Mouse (Mus musculus) embryonic facial prominence, embryonic 14.5 days (tissue): ENCODE results near the gene Ndfip2. TPM values are rescaled to one million over a fixed set of nuclear protein-coding genes. Genes with fewer than 3 reads are reported as not detected.
A peak's percentile ranks its signal among the peaks of the same experiment; 100 is the strongest.

Experiments used
- ATAC-seq: fragments of 200-750 bp; cut with Nextera tagmentation; 2 replicates; pipeline ENCODE4 v1.8.0; 2017; ENCODE audit warnings: low read depth, moderate number of reproducible peaks, moderate TSS enrichment
- DNase-seq: peaks from one replicate; pipeline ENCODE4 v3.0.0-alpha.2; 2015; ENCODE audit warnings: low spot score
- H3K27ac ChIP-seq: fragments of 300-500 bp; sonication (generic); replicated peaks from 2 replicates; pipeline ENCODE4 v1.5.1; 2014; ENCODE audit warnings: low read depth, mild to moderate bottlenecking, low read length, moderate library complexity
- H3K27me3 ChIP-seq: fragments of 300-500 bp; sonication (generic); replicated peaks from 2 replicates; pipeline ENCODE4 v1.6.1; 2014; ENCODE audit warnings: low read length; ENCODE audit not compliant: control insufficient read depth, insufficient read depth
- H3K36me3 ChIP-seq: fragments of 300-500 bp; sonication (generic); 2 replicates; pipeline ENCODE4 v1.6.1; 2014; ENCODE audit warnings: low read length, mixed read lengths; ENCODE audit not compliant: control insufficient read depth, insufficient read depth
- H3K4me1 ChIP-seq: fragments of 300-500 bp; sonication (generic); 2 replicates; pipeline ENCODE4 v1.6.1; 2014; ENCODE audit warnings: antibody characterized with exemption, low read length; ENCODE audit not compliant: control insufficient read depth, insufficient read depth
- H3K4me2 ChIP-seq: fragments of 300-500 bp; sonication (generic); 2 replicates; pipeline ENCODE4 v1.6.1; 2014; ENCODE audit warnings: low read depth, mild to moderate bottlenecking, low read length, moderate library complexity, mixed read lengths
- H3K4me3 ChIP-seq: fragments of 300-500 bp; sonication (generic); 2 replicates; pipeline ENCODE4 v1.5.1; 2014; ENCODE audit warnings: low read depth, mild to moderate bottlenecking, low read length
- H3K9ac ChIP-seq: fragments of 300-500 bp; sonication (generic); 2 replicates; pipeline ENCODE4 v1.6.1; 2014; ENCODE audit warnings: low read depth, mild to moderate bottlenecking, low read length, moderate library complexity, mixed read lengths
- H3K9me3 ChIP-seq: fragments of 300-500 bp; sonication (generic); 2 replicates; pipeline ENCODE4 v1.6.1; 2016; ENCODE audit warnings: low read length; ENCODE audit not compliant: control insufficient read depth
- WGBS: fragments of 180-500 bp; shearing (Covaris S2); extraction: QIAGEN DNeasy Blood & Tissue Kit; methylation state at CpG from one replicate; pipeline ENCODE4 v1.1.7; 2014; 5-methylcytosine and 5-hydroxymethylcytosine counted together
- polyA plus RNA-seq: library from polyadenylated mRNA; unstranded; fragments of >200 nt; fragmentation: Nextera tagmentation; extraction: Ambion mirVana; gene quantifications from 2 replicates; pipeline ENCODE4 v1.2.1, GENCODE M21; 2014

The Ndfip2 gene
- polyA plus RNA-seq, 1 experiment from 2014 or later: 60.9 TPM

DNA sequence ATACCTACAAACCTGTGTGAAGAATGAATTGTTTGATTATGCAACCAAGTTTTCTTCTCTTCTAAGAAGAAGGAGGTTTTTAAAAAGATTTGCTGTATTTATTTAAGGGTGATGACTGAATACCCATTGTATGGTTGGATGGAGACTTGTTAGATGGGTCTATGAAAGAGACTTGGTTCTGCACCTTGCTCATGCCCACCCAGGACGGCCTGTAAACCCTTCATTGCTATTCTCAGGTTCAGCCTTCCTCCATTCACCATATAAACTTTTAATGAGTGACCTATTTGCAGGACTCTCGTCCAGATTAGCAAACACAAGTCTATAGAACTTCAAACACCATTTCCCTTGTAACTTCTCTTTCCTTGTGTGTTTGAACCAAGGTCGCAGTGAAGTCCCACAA is 63.3 kb downstream of the Ndfip2 start:
- no peak for DNase-seq
- ATAC-seq: no peak
- Histone ChIP-seq H3K9me3 (no peaks in the 10 kb centered on the region), H3K4me1 (no peaks in the 10 kb centered on the region), H3K27ac (no peak overlapping the region), H3K27me3 (no peaks in the 10 kb centered on the region), H3K4me2 (no peak overlapping the region), H3K36me3 (no peaks in the 10 kb centered on the region), H3K4me3 (no peak overlapping the region), H3K9ac (no peak overlapping the region)
- 83% methylated on average over 3 of the region's 3 CpGs for WGBS

DNA sequence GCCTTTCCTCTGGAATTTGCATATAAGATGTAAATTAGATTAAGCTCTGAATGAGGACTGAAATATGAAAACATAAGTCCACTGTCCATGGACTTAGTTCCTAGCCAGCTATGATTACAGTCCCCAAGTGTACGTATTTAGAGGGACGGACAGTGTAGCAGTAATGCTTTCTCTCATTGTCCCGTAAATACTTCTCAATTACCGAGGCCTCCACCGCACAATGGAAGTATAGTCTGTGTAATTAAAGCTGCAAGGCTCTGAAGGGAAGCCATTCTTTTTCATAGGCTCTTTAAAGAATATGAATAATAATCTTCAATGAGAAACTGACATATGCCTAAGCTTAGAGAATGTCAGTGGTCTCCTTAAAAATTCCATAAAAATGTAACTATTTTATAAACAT is 64.5 kb downstream of the Ndfip2 start:
- Histone ChIP-seq H3K9ac (no peak overlapping the region), H3K4me1 (no peaks in the 10 kb centered on the region), H3K9me3 (no peaks in the 10 kb centered on the region), H3K4me3 (no peak overlapping the region), H3K27ac (no peak overlapping the region), H3K36me3 (no peaks in the 10 kb centered on the region), H3K4me2 (no peak overlapping the region), H3K27me3 (no peaks in the 10 kb centered on the region)
- WGBS: 67% methylated on average over 5 of the region's 5 CpGs
- peak; percentile 30; the same call in 1 of the 2 replicates for ATAC-seq
- DNase-seq: no peak

DNA sequence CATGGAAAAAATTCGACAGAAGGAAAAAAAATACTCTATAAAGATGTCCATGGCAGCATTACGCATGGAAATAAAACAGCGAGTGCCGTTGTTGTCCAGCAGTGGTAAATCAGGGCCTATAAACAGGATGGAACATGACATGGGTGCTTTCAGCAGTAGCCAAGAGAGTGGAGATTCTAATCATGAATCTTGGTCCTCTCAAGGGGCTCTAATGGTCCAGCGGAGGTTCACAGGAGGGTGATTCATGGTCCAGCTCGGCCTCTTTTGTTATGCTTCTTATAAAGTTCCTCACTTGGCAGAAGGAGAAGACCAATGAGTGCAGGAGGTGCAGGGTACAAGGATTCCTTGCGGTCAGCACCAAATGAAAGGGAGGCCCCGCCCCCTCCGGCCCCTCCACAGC is 65.1 kb downstream of the Ndfip2 start:
- WGBS: 90% methylated on average over 9 of the region's 9 CpGs
- no peak overlapping the region for H3K4me2 ChIP-seq

DNA sequence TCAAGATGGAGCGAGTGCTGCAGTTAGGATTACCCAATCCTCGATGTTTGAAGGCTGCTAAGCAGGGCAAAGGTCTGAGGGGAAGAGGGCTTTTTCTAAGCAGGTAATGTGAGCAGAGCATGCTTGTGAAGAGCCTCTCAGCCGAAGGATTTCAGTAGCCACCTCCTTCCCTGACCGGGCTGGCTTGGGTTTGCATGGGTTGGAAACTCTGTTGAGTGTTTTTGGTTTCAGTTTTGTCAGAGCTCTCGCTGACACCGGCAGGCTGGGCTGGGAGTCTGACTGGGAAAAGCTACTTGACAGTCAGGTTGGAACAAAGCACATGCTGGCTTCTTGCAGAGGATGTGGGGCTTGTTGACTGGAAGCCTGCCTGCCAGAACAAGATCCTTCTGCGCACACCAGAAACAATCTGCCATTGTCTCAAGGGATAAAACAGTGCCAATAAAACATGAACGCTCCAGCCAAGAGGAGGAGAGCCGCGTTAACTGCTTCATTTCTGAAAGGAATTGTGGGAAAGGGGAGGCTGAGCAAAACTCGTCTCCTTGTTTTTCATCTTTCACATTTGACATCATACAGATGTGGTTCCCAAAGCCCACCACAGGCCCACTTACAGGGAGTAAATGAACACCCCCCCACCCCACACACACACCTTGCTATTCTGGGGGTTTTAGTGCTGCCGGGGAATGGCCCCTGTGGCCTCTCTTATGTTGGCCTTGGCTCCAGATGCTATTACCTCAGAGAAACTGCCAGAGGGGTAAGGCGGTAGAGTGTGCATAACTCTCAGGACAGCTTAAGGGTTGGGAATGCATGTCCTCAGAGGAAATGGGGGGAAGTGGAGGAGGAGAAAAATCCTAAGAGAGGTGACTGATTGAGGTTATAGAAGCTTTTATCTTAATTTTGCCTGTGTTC is 70.3 kb downstream of the Ndfip2 start:
- 5% methylated on average over 13 of the region's 13 CpGs for WGBS
- Histone ChIP-seq H3K36me3 (no peaks in the 10 kb centered on the region), H3K27ac (peak overlapping the region; percentile 90), H3K4me2 (peak overlapping the region; percentile 56), H3K9ac (peak overlapping the region; percentile 53), H3K4me3 (peak overlapping the region; percentile 33), H3K4me1 (peaks cover 15% of the 10 kb centered on the region), H3K9me3 (no peaks in the 10 kb centered on the region), H3K27me3 (no peaks in the 10 kb centered on the region)
- ATAC-seq (peak; percentile 94), DNase-seq (peak; percentile 96)

More for the DNA sequence above, 65.1 kb downstream of the Ndfip2 start:
- Histone ChIP-seq H3K9me3 (no peaks in the 10 kb centered on the region), H3K27me3 (no peaks in the 10 kb centered on the region), H3K36me3 (no peaks in the 10 kb centered on the region), H3K27ac (no peak overlapping the region), H3K4me3 (no peak overlapping the region), H3K4me1 (peaks cover 5% of the 10 kb centered on the region; the same call in 1 of the 2 replicates), H3K9ac (no peak overlapping the region)
- no peak for DNase-seq
- no peak for ATAC-seq

GRCm38 (mm10) chr14:105333475-105334094 is 75.2 kb downstream of the Ndfip2 start:
- Histone ChIP-seq H3K9me3 (no peaks in the 10 kb centered on the region), H3K27me3 (no peaks in the 10 kb centered on the region), H3K4me1 (peaks cover 10% of the 10 kb centered on the region), H3K4me2 (peak overlapping the region; percentile 38), H3K36me3 (no peaks in the 10 kb centered on the region), H3K27ac (no peak overlapping the region), H3K9ac (peak overlapping the region; percentile 35; the same call in 1 of the 2 replicates), H3K4me3 (peak overlapping the region; percentile 24; the same call in 1 of the 2 replicates)
- DNase-seq: peak; percentile 26
- WGBS: 58% methylated on average over 16 of the region's 16 CpGs
- ATAC-seq: no peak

DNA sequence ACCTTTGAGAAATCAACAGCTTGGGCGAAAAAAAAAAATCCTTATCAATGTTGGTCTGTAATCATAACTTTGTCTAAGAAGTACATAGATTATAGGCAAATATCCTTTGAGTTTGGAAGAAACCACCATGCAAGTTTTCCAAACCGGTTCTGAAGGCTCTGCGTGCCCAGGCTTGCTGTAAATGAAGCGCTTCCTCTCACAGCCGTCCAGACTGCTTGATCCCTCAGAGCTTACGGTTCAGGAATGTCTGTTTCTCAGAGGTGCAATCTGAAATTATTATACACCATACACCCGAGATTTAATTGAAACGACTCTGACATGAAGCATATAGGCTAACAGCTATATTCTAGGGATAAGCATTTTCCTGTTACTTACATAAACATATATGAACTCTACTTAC is 83.4 kb downstream of the Ndfip2 start:
- H3K27ac ChIP-seq: peak overlapping the region; percentile 36
- no peak overlapping the region for H3K4me2 ChIP-seq
- DNase-seq: peak; percentile 78
- no peak overlapping the region for H3K4me3 ChIP-seq
- H3K9ac ChIP-seq: no peak overlapping the region
- no peaks in the 10 kb centered on the region for H3K27me3 ChIP-seq
- H3K9me3 ChIP-seq: no peaks in the 10 kb centered on the region
- no peaks in the 10 kb centered on the region for H3K36me3 ChIP-seq
- peak; percentile 77 for ATAC-seq
- no peaks in the 10 kb centered on the region for H3K4me1 ChIP-seq
- WGBS: 54% methylated on average over 8 of the region's 8 CpGs

GRCm38 (mm10) chr14:105354121-105354520 is 95.7 kb downstream of the Ndfip2 start:
- DNase-seq: no peak
- WGBS: 35% methylated on average over 11 of the region's 11 CpGs
- no peak overlapping the region for H3K4me3 ChIP-seq
- H3K27ac ChIP-seq: no peak overlapping the region
- H3K9me3 ChIP-seq: no peaks in the 10 kb centered on the region
- H3K9ac ChIP-seq: no peak overlapping the region
- H3K4me1 ChIP-seq: peaks cover 7% of the 10 kb centered on the region
- H3K27me3 ChIP-seq: no peaks in the 10 kb centered on the region
- ATAC-seq: no peak
- H3K4me2 ChIP-seq: no peak overlapping the region
- H3K36me3 ChIP-seq: no peaks in the 10 kb centered on the region
